Mouse (Mus musculus) fibroblast of lung, adult 2 months (primary cell): Measurements from ENCODE around the gene T.

Experiments used
- DNase-seq: peaks from one replicate; pipeline ENCODE4 v3.0.0-alpha.2; 2011; ENCODE audit warnings: low read depth

T gene

DNA sequence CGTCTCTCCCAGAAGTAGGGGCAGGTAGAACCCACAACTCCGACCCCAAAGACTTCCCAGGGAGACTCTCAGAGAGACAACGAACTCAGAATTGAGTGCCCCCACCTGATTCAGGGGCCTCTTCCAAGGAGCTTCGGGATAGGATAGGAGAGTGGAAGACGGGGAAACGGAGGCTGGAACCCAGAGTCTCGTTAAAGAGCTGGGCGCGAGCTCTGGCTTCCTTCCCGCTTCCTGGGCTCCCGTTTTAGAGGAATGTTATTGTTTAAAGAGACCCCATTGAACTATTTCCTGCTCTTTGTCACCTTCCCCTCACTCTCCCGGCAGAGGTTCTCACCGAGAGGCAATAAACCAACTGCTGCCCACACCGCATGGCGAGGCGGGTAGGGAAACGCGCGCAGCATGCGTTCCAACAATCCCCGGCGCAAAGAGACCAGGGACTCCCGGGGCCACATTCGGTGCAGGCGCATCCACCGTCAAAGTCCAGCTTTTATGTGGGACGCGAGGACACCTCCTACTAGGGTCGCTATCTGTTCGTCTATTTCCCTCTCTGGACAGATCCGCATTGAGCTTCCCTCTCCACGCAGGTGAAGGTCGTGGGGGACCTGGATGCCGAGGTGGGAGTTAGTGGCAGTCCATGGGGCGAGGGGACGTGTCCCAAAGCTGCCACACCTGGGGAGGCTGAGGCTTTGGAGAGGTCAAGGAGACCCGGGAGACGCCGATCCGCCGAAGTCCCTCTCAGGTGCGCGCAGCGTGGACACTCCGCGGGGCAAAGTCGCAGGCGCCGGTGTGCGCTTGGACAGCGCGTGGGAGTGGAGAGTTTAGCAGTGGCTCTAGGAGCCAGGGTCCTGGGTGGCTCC is 874 bp upstream of the T start:
- DNase-seq: no peak

DNA sequence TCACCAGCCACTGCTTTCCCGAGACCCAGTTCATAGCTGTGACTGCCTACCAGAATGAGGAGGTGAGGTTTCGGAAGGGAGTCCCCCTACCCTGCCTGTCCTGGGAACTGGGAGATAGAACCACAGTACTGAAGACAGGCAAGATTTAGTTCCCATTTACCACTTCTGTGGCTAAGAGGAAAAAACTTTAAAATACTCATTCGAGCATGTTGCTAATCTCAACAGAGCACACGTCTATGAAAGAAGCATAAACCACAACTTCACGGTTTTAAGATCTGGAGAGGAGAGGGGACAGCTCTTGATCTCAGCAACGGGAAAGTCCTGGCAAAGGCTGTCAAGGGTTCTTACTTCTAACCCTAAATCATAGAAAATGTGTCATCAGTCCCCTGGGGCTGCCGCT is 2.0 kb downstream of the T start:
- no peak for DNase-seq

DNA sequence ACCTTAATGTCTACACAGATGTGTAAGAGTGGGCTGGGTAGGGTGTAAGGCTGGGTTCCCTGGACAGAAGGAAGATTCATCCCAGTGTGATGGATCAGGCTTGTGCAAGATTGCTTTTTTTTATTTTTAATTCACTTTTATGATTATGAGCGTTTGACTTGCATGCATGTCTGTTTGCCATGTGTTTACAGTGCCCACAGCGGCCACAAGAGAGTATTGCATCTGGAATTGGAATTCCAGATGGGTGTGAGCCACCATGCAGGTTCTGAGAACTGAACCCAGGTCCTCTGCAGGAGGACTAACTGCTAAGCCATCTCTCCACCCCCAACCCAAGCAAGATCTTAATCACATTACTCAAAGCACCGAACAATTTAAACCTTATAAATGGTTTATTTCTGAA is 9.8 kb downstream of the T start:
- DNase-seq: no peak

DNA sequence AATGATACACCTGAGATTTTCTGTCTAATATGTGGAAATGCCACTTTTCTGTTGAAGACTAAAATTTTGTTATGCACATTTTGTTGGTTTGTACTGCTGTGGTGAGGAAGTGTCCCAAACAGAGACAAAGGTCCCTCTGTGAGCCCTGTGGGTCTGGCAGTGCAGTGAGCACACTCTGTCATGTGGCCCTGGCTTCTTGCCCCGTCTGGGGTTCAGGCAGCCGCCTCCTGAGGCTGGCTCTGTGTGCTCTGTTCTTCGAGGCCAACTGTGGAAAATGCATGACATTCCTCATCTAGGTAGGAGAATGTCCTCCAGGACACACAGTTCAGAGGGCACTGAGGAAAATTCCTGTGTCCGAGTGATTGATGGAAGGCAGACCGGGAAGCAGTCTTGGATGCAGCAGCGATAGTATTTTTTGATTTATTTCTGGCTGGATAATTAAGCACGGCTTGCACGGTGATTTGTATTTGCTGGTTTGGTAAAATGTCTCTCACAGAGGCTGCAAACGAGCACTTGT is 13.5 kb downstream of the T start:
- DNase-seq: no peak

DNA sequence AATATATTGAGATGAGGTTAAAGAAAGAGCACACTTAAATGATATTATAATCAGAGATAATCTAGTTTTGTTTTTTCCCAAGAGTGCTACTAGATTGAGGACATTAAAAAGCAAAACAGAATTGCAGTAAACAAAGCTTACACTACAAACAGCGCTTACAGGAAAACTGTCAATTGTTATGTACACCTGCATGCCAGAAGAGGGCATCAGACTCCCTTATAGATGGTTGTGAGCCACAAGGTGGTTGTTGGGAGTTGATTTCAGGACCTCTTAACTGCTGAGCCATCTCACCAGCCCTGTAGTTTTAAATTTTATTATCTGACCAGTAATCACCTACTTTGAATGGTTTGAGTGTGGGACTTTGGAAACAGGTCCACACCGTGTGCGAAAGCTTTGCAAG is 14.1 kb downstream of the T start:
- DNase-seq: no peak

DNA sequence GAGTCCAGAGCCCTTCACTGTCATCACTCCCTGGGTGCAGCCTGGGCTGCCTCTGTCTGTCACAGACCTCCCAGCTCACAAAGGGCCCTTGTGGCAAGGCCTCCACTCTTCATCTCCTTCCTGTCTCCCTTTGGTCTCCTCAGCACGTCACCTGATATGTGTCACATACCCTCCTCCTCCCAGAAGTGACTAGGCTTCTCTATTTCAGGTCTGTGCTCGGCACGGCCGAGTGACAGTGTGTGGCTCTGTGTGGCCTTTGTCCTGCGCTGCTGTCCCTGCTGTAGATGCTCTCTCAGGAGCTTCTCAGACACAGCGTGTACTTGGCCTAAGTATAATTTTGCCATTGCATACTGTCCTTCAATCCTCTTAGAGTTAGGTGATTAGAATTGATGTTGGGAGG is 21.0 kb downstream of the T start:
- DNase-seq: no peak

DNA sequence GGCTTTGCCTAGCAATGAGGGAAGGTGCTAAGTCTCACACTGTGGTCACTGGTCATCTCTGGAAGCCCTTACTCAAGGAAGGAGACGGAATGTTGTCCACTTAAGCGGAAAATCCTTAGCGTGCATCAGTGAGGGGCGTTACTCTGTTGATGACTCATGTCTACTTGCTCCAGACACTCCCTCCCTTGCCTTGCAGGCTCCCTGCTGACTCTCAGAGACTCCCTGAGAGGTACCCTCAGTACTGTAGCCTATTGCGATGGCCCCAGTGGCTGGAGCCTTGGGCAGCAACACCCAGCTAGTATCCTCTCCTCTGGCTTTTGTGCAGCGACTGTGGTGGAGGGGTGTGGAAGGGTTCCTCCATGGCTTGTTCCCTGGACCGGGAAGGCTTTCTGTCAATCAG is 21.4 kb downstream of the T start:
- DNase-seq: no peak

DNA sequence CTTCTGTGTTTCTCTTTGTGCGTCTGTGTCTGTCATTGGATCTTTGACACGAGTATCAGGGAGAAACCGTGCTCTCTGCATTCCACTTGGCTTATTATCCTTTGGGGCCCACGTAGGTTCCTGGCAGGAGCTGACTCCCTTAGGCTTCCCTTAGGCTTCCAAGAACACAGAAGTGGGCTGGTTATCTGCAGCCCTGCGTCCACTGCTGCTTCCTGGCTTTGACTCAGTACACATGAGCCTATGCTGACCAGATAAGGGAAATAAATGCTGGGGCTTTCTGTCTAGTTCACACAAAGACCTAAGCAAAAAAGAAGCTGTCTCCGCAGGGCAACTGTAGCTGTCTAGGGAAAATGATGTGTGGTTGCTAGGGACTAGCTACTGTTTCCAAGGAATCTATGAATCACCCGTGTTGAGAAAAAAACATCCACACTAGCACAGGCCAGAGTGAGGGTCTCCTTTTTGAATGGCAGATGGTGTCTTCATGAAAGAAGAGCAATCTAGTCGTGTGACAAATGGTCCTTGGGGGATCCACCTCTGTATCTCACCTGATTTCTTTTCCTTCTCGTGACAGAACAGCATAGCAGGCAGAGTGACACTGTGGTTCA is 22.7 kb downstream of the T start:
- no peak for DNase-seq

DNA sequence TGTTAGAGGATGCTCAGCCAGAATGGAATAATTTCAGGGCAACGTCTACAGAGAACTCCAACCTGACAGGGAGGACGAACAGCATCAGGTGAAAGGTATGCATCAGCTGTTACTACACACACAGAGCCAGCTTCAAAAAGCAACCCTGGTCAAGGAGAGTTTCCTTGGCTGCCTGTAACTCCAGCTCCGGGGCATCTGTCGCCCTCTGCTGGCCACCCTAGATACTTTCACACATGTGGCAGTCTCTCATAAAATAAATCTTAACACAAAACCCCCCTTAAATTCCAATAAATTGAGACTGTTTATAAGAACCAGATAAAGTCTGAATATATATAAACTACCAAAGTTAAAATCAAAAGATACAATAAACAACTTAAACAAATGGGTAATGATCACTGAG is 27.3 kb downstream of the T start:
- no peak for DNase-seq

DNA sequence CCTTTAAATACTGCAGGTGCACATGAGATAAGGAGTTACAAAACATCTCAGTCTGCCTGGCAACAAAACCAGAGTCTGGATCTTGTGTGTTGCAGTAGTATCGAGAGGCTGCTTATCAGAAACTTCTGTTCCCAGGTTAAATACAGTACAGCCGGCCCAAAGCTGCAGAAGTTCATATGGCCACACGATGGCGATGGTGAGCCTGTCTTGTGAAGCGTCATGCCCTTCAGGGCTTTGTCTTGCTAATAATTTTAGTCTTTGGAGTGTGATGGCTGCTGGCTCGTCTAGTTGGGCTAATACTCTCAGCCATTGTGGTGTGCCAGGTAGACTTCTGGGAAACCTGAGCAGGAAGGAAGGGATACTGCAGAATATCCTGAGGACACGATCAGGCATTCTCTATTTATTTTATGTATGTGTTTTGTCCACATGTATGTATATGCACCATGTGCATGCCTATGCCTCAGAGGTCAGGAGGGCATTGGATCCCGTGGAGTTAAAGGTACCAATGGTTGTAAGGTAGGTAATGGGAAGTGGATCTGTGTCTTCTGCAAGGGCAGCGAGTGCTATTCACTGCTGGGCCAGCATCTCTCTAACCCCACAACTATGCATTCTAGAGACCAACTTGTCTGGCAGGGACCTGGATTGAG is 29.4 kb downstream of the T start:
- no peak for DNase-seq

DNA sequence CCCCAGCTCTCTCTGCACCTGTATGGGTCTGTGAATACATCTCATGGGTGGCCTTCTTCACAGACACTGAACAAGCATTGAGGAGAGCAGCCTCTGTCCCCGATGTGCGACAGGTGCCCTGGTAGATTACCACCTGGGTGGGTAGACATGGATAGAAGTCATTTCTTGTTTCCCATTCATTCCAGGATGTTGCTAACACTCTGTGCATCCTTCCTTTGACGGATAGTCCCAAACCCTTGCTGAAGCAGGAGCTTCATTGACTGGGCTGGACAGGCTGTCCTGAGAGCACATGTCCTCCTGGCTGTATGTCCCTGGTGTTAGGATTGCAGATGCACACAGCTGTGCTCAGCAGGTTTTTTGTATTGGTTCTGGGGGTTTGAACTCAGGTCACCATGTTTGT is 33.5 kb downstream of the T start:
- no peak for DNase-seq

DNA sequence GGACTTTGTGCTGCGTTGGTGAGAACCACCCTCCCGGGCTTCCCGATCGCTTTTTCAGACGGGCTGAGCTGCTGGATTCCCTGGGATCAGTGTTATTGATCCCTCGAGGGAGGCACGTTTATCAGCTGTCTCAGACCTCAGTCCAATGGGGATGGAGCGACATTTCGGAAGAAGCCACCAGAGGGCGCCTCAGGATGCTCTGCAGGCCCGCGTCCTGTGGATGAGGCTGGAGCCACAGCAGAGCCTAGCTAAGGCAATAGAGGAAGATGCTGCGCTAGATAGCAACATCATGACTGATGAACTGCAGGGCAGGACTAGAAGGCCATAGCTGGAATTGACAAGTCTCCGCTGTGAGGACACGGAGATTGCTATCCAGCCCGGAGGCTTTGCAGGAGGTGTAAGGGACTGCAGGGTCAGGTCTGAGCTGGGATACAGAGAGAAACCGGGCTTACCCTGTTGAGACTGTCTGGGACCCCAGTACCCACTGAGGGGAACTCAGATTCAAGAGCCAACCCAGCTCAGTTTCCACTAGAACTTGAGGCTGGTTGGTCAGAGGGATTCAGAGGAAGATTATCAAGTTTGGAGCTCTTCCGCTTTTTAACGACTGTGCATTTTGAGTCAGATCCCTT is 34.6 kb downstream of the T start:
- DNase-seq: no peak

DNA sequence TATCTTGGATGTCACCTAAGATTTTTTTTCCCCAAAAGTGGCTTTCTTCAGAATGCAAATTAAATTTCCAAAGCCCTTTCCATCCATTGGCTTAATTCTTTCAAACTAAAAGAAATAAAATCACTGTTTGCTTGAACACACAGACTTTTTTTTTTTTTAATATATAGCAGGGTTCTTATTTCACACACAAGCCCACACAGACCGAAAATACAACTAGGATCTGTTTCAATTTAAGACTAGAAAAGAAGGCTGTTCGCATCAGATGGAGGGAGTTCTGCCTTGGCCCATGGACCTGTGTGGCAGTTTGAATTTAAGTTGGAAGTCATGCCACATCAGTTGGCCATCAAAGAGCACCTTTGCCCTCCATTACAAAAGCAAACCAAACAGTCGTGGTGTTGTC is 44.3 kb downstream of the T start:
- no peak for DNase-seq

DNA sequence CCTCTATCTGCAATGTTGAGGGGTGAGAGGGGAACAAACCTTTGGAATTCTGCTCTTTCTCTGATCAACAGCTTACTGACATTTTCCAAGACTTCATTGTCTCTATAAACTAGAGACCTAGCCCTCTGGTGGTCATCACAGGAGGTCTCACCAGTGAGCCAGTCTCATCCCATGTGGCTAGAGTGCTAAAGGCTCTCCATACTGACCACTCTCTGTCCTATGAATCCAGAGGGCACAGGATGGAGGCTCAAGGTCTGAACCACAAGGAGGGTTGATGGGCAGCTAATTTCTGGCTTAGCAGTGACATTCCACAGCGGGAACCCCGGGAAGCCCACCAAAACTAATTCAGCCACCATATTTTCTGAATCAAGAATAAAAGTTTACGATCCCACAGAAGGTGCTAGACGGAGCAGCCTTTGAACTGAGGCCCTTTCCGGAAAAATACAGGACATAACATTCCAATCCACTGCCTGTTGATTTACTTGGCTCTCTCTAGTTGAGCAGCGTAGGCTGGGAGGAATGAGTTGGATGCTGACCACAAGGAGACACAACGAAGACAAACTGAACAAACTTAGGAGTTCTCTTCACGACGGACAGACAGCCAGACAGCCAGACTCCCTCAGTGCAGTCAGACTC is 45.4 kb downstream of the T start:
- DNase-seq: no peak

DNA sequence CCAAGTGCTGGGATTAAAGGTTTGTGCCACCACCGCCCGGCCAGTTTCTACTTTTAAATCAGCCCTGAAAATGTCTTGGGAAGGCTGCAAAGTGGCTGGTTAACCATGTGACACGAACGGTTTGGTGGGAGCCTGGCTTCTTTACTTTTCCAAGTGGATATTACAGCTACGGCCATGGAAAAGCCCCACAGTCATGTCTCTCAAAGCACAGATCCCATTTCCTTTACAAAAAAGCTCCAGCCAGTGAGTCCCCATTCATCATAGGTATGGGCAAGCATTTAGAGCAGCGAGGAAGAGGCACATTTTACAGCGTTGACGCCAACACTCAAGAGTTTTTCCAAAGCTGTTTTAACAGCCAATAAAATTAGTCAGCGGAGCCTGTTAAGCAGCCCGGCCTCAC is 47.6 kb downstream of the T start:
- DNase-seq: no peak

DNA sequence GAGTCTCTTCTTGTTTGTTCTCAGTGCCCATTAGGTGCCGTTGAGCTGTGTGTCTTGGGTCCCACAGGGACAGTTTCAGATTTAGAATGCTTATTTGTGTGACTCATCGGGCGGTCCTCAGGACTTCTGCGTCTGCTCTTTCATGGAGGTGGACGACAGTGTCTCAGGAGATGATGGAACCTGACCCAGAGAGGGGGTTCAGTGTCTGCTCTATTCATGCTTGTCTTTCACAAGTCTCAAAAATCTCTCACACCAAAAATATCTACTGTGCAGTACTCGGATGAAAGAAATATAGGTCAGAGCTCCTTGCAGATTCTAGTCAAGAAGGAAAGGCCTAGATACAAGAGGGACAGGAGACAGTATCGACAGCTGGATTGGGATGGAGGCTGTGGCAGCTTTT is 48.7 kb downstream of the T start:
- no peak for DNase-seq

DNA sequence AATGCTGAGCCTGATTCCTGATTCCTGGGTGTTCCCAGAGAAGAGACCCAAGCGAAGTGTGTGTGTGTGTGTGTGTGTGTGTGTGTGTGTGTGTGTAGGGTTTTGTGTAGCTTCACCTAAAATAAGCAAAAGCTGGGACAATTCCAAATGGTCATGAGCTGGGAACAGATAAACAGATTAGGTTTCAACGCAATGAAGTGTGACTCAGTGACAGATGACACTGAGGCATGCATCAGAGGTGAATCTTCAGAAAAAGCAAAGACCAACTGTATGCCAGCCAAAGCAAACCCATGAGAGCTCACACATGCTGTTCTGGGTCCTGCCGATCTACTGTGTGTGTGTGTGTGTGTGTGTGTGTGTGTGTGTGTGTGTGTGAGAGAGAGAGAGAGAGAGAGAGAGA is 50.0 kb downstream of the T start:
- no peak for DNase-seq

DNA sequence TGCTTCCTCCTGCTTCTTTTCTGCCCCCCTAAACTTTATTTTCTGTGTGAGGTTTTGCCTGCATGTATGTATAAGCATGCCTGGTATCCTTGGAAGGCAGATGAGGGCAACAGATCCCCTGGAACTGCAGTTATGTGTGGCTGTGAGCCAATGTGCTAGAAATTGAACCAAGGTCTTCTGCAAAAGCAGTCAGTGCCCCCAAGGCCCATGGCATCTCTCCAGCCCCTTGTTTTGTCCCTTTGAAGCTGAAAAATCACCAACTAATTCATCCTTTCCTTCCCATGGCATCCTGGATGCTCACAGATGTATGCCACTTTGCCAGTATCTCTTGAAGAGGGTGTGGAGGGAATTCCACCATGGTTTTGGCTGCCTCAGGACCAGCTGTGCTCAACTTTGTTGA is 50.9 kb downstream of the T start:
- DNase-seq: no peak

DNA sequence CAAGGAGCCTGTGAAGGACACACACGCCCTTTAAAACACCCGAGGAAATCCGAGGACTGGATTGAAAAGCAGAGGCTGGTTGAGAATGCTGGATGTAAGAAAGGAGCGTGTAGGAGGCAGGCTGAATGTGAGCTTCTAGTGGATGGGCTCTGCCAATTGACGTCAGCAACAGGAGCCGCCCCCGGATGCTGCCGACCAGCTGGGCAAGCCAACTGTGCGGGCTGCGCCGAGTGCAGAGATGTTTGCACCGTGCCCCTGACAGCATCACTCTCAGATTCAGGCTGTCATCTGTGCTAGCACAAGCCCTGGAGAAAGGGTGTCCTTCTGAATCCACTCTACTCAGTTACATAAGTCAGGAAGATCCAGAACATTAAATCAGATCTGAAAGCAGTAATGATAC is 53.6 kb downstream of the T start:
- DNase-seq: peak; percentile 25

DNA sequence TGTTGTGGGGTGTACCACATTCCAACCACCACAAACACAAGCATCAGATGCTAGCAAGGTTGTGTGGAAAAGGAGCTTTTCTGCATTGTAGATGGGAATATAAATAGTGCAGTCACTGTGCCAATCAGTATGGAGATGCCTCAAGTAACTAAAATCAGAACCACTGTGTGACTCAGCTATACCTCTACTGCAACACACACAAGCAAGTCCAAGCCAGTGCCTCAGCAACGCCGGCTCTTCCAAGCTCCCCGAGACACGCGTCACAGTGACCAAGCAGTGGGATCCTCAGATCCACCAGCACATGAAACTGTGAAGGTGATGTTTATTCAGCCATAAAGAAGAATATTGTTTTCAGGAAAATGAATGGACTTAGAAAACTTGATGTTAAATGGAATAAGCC is 56.7 kb downstream of the T start:
- DNase-seq: no peak
